Mouse (Mus musculus): Measurements from ENCODE around the gene 2210407C18Rik. TPM values are rescaled to one million over a fixed set of nuclear protein-coding genes. Genes with fewer than 3 reads are reported as not detected.
A peak's percentile ranks its signal among the peaks of the same experiment; 100 is the strongest.

2210407C18Rik gene
- not detected in 2 replicates for polyA plus RNA-seq (2014; fragmentation: Nextera tagmentation; extraction: Ambion mirVana)

GRCm38 (mm10) chr11:58615975-58616374 is at the start of gene 2210407C18Rik:
Gene 2210407C18Rik (minus strand): TSS chr11:58616075.
- Histone ChIP-seq H3K4me2 (ENCODE audit: low read length) (no peak within 1 kb of the TSS), H3K36me3 (ENCODE audit: control insufficient read depth, insufficient read depth, low read length) (no peaks in the 10 kb centered on the region), H3K27ac (ENCODE audit: low read depth, low read length) (no peak within 1 kb of the TSS), H3K4me1 (ENCODE audit: control insufficient read depth, insufficient read depth, low read length) (no peaks in the 10 kb centered on the region), H3K9ac (ENCODE audit: low read length) (no peak within 1 kb of the TSS), H3K9me3 (replicated peaks; ENCODE audit: control insufficient read depth, low read length) (no peaks in the 10 kb centered on the region), H3K27me3 (replicated peaks; ENCODE audit: control insufficient read depth, insufficient read depth, low read length) (no peaks in the 10 kb centered on the region), H3K4me3 (ENCODE audit: low read depth, low read length) (no peak within 1 kb of the TSS)
- WGBS, result 92% methylated on average over 4 of the region's 4 CpGs
- DNase-seq (ENCODE audit: low spot score) (no peak), ATAC-seq (no peak)

GRCm38 (mm10) chr11:58658596-58658995 is 42.7 kb upstream of the 2210407C18Rik start, which contains the start of gene Olfr322:
Gene Olfr322 (plus strand): TSS chr11:58658782.
- H3K27ac ChIP-seq (ENCODE audit: low read depth, low read length), result no peak within 1 kb of the TSS
- DNase-seq (ENCODE audit: low spot score) (no peak), ATAC-seq (no peak)
- H3K4me2 ChIP-seq (ENCODE audit: low read length), result no peak within 1 kb of the TSS
- no peak within 1 kb of the TSS for H3K4me3 ChIP-seq (ENCODE audit: low read depth, low read length)
- WGBS, result 90% methylated on average over 4 of the region's 4 CpGs
- no peak within 1 kb of the TSS for H3K9ac ChIP-seq (ENCODE audit: low read length)
- no peaks in the 10 kb centered on the region for H3K27me3 ChIP-seq (replicated peaks; ENCODE audit: control insufficient read depth, insufficient read depth, low read length)
- H3K4me1 ChIP-seq (ENCODE audit: control insufficient read depth, insufficient read depth, low read length), result no peaks in the 10 kb centered on the region
- no peaks in the 10 kb centered on the region for H3K9me3 ChIP-seq (replicated peaks; ENCODE audit: control insufficient read depth, low read length)
- H3K36me3 ChIP-seq (ENCODE audit: control insufficient read depth, insufficient read depth, low read length), result no peaks in the 10 kb centered on the region

GRCm38 (mm10) chr11:58655151-58655550 is 39.3 kb upstream of the 2210407C18Rik start:
- no peak overlapping the region for H3K4me2 ChIP-seq (ENCODE audit: low read length)
- H3K36me3 ChIP-seq (ENCODE audit: control insufficient read depth, insufficient read depth, low read length), result no peaks in the 10 kb centered on the region
- no peak overlapping the region for H3K27ac ChIP-seq (ENCODE audit: low read depth, low read length)
- no peak overlapping the region for H3K4me3 ChIP-seq (ENCODE audit: low read depth, low read length)
- no peaks in the 10 kb centered on the region for H3K4me1 ChIP-seq (ENCODE audit: control insufficient read depth, insufficient read depth, low read length)
- H3K9ac ChIP-seq (ENCODE audit: low read length), result no peak overlapping the region
- 89% methylated on average over 3 of the region's 3 CpGs for WGBS
- no peaks in the 10 kb centered on the region for H3K27me3 ChIP-seq (replicated peaks; ENCODE audit: control insufficient read depth, insufficient read depth, low read length)
- DNase-seq (ENCODE audit: low spot score) (no peak), ATAC-seq (no peak)
- H3K9me3 ChIP-seq (replicated peaks; ENCODE audit: control insufficient read depth, low read length), result no peaks in the 10 kb centered on the region

GRCm38 (mm10) chr11:58643350-58643749 is 27.5 kb upstream of the 2210407C18Rik start:
- DNase-seq (ENCODE audit: low spot score) (peak; percentile 52), ATAC-seq (no peak)
- Histone ChIP-seq H3K9ac (ENCODE audit: low read length) (no peak overlapping the region), H3K4me1 (ENCODE audit: control insufficient read depth, insufficient read depth, low read length) (peaks cover 5% of the 10 kb centered on the region; the same call in 1 of the 2 replicates), H3K4me3 (ENCODE audit: low read depth, low read length) (no peak overlapping the region), H3K9me3 (replicated peaks; ENCODE audit: control insufficient read depth, low read length) (no peaks in the 10 kb centered on the region), H3K36me3 (ENCODE audit: control insufficient read depth, insufficient read depth, low read length) (no peaks in the 10 kb centered on the region), H3K27ac (ENCODE audit: low read depth, low read length) (no peak overlapping the region), H3K4me2 (ENCODE audit: low read length) (no peak overlapping the region), H3K27me3 (replicated peaks; ENCODE audit: control insufficient read depth, insufficient read depth, low read length) (peaks cover 9% of the 10 kb centered on the region; the same call in 1 of the 2 replicates)
- 31% methylated on average over 6 of the region's 6 CpGs for WGBS

GRCm38 (mm10) chr11:58641638-58642358 is 25.9 kb upstream of the 2210407C18Rik start:
- H3K4me1 ChIP-seq (ENCODE audit: control insufficient read depth, insufficient read depth, low read length), result peaks cover 5% of the 10 kb centered on the region; the same call in 1 of the 2 replicates
- H3K4me3 ChIP-seq (ENCODE audit: low read depth, low read length), result no peak overlapping the region
- H3K9me3 ChIP-seq (replicated peaks; ENCODE audit: control insufficient read depth, low read length), result no peaks in the 10 kb centered on the region
- no peak overlapping the region for H3K27ac ChIP-seq (ENCODE audit: low read depth, low read length)
- DNase-seq (ENCODE audit: low spot score) (no peak), ATAC-seq (no peak)
- no peak overlapping the region for H3K9ac ChIP-seq (ENCODE audit: low read length)
- WGBS, result 79% methylated on average over 13 of the region's 13 CpGs
- peaks cover 9% of the 10 kb centered on the region; the same call in 1 of the 2 replicates for H3K27me3 ChIP-seq (replicated peaks; ENCODE audit: control insufficient read depth, insufficient read depth, low read length)
- no peak overlapping the region for H3K4me2 ChIP-seq (ENCODE audit: low read length)
- H3K36me3 ChIP-seq (ENCODE audit: control insufficient read depth, insufficient read depth, low read length), result no peaks in the 10 kb centered on the region

- Histone ChIP-seq H3K4me1 (ENCODE audit: control insufficient read depth, insufficient read depth, low read length) (peaks cover 5% of the 10 kb centered on the region; the same call in 1 of the 2 replicates), H3K27ac (ENCODE audit: low read depth, low read length) (no peak overlapping the region), H3K36me3 (ENCODE audit: control insufficient read depth, insufficient read depth, low read length) (no peaks in the 10 kb centered on the region), H3K9ac (ENCODE audit: low read length) (peak overlapping the region; percentile 58; the same call in 1 of the 2 replicates), H3K4me3 (ENCODE audit: low read depth, low read length) (peak overlapping the region; percentile 35; the same call in 1 of the 2 replicates), H3K9me3 (replicated peaks; ENCODE audit: control insufficient read depth, low read length) (no peaks in the 10 kb centered on the region), H3K4me2 (ENCODE audit: low read length) (peak overlapping the region; percentile 81), H3K27me3 (replicated peaks; ENCODE audit: control insufficient read depth, insufficient read depth, low read length) (peaks cover 9% of the 10 kb centered on the region; the same call in 1 of the 2 replicates)
- DNase-seq (ENCODE audit: low spot score) (no peak), ATAC-seq (no peak)
- 28% methylated on average over 14 of the region's 14 CpGs for WGBS
Observed at GRCm38 (mm10) chr11:58641057-58641456, 25.2 kb upstream of the 2210407C18Rik start.

- Histone ChIP-seq H3K9me3 (replicated peaks; ENCODE audit: control insufficient read depth, low read length) (no peaks in the 10 kb centered on the region), H3K27me3 (replicated peaks; ENCODE audit: control insufficient read depth, insufficient read depth, low read length) (peaks cover 9% of the 10 kb centered on the region; the same call in 1 of the 2 replicates), H3K9ac (ENCODE audit: low read length) (peak within 1 kb of the TSS; percentile 58), H3K27ac (ENCODE audit: low read depth, low read length) (no peak within 1 kb of the TSS), H3K36me3 (ENCODE audit: control insufficient read depth, insufficient read depth, low read length) (no peaks in the 10 kb centered on the region), H3K4me3 (ENCODE audit: low read depth, low read length) (peak within 1 kb of the TSS; percentile 35), H3K4me2 (ENCODE audit: low read length) (peak within 1 kb of the TSS; percentile 81), H3K4me1 (ENCODE audit: control insufficient read depth, insufficient read depth, low read length) (peaks cover 5% of the 10 kb centered on the region; the same call in 1 of the 2 replicates)
- DNase-seq (ENCODE audit: low spot score) (peak; percentile 31), ATAC-seq (0 out of 2 replicates have a peak, but pooled peaks have one; percentile 23)
- 3% methylated on average over 34 of the region's 34 CpGs for WGBS
Observed at GRCm38 (mm10) chr11:58640272-58640867, 24.5 kb upstream of the 2210407C18Rik start, which contains the start of gene Trim58. Gene Trim58 (plus strand): TSS chr11:58640465.

- ATAC-seq (no peak), DNase-seq (ENCODE audit: low spot score) (no peak)
- WGBS, result 69% methylated on average over 7 of the region's 7 CpGs
- Histone ChIP-seq H3K36me3 (ENCODE audit: control insufficient read depth, insufficient read depth, low read length) (no peaks in the 10 kb centered on the region), H3K27me3 (replicated peaks; ENCODE audit: control insufficient read depth, insufficient read depth, low read length) (peaks cover 9% of the 10 kb centered on the region; the same call in 1 of the 2 replicates), H3K4me1 (ENCODE audit: control insufficient read depth, insufficient read depth, low read length) (peaks cover 5% of the 10 kb centered on the region; the same call in 1 of the 2 replicates), H3K9me3 (replicated peaks; ENCODE audit: control insufficient read depth, low read length) (no peaks in the 10 kb centered on the region), H3K4me2 (ENCODE audit: low read length) (no peak overlapping the region), H3K9ac (ENCODE audit: low read length) (no peak overlapping the region), H3K4me3 (ENCODE audit: low read depth, low read length) (no peak overlapping the region), H3K27ac (ENCODE audit: low read depth, low read length) (no peak overlapping the region)
Observed at GRCm38 (mm10) chr11:58638176-58638701, 22.4 kb upstream of the 2210407C18Rik start.

Measured in forebrain, embryonic 14.5 days (tissue).